Comparison of ENCODE assay signal across 19 mouse cellular contexts in genomic region chrX:139808501-139808900, GRCm38 (mm10). TPM values are rescaled to one million over a fixed set of nuclear protein-coding genes. Genes with fewer than 3 reads are reported as not detected.
DNase-seq lines count a peak whose midpoint lies in the region; ATAC-seq and TF ChIP-seq lines count a peak whose summit lies in the region.
"Had no signal": no experiment of that assay in that cellular context is flagged by ENCODE, and none has a peak within 500 bp of the region (broad histone marks: within the 10 kb centered on the region; RNA-seq: fewer than 3 reads in every experiment).

No protein-coding gene starts in this region.

- ATAC-seq in hindbrain, postnatal 0 days = peak; percentile 77
- no peak for ATAC-seq in hindbrain, embryonic 11.5 days (ENCODE audit: low FRiP score)
- no peak for ATAC-seq in inflammation-experienced regulatory T-cells, adult 6 months
- ATAC-seq: forebrain, embryonic 14.5 days; liver, embryonic 12.5 days had no signal

- no peak overlapping the region for H3K4me2 ChIP-seq in hindbrain, postnatal 0 days (ENCODE audit: low read depth, low read length)
- no peak overlapping the region for H3K4me2 ChIP-seq in hindbrain, embryonic 11.5 days (replicated peaks; ENCODE audit: low read depth, low read length)
- H3K4me2 ChIP-seq: embryonic facial prominence, embryonic 15.5 days; heart, embryonic 15.5 days; liver, embryonic 12.5 days; midbrain, embryonic 11.5 days had no signal

- no peak overlapping the region for H3K9ac ChIP-seq in hindbrain, postnatal 0 days (replicated peaks; ENCODE audit: low read length)
- no peak overlapping the region for H3K9ac ChIP-seq in hindbrain, embryonic 11.5 days (ENCODE audit: low read depth, low read length)
- H3K9ac ChIP-seq: embryonic facial prominence, embryonic 15.5 days; heart, embryonic 15.5 days; liver, embryonic 12.5 days had no signal

- no peak overlapping the region for H3K27ac ChIP-seq in hindbrain, postnatal 0 days
- H3K27ac ChIP-seq in hindbrain, embryonic 11.5 days (ENCODE audit: low read depth, low read length) = no peak overlapping the region
- H3K27ac ChIP-seq: embryonic facial prominence, embryonic 15.5 days; heart, embryonic 15.5 days; liver, embryonic 12.5 days had no signal

- H3K27me3 ChIP-seq in hindbrain, postnatal 0 days (ENCODE audit: insufficient read depth, low read length) = no peaks in the 10 kb centered on the region
- H3K27me3 ChIP-seq in hindbrain, embryonic 11.5 days (ENCODE audit: control insufficient read depth, insufficient read depth, low read length) = 0 out of 2 replicates have a peak, but pooled peaks cover 2% of the 10 kb centered on the region
- H3K27me3 ChIP-seq: heart, embryonic 15.5 days had no signal

- H3K4me3 ChIP-seq in hindbrain, postnatal 0 days (ENCODE audit: low read length) = no peak overlapping the region
- H3K4me3 ChIP-seq in hindbrain, embryonic 11.5 days (ENCODE audit: low read depth, low read length) = no peak overlapping the region
- H3K4me3 ChIP-seq: embryonic facial prominence, embryonic 15.5 days; heart, embryonic 15.5 days; liver, embryonic 12.5 days had no signal

- no peaks in the 10 kb centered on the region for H3K9me3 ChIP-seq in hindbrain, postnatal 0 days (ENCODE audit: low read length)
- no peaks in the 10 kb centered on the region for H3K9me3 ChIP-seq in hindbrain, embryonic 11.5 days (ENCODE audit: control insufficient read depth, low read length)
- H3K9me3 ChIP-seq: embryonic facial prominence, embryonic 15.5 days; heart, embryonic 15.5 days; liver, embryonic 12.5 days had no signal

- TF ChIP-seq CTCF in hindbrain, postnatal 0 days (IDR thresholded peaks at IDR 0.05; ENCODE audit: low read depth) = no peak

- peak; percentile 59 for DNase-seq in hindbrain, postnatal 0 days (ENCODE audit: low spot score)
- DNase-seq in hindbrain, embryonic 11.5 days (ENCODE audit: low spot score) = no peak
- peak; percentile 20 to 25 for DNase-seq in right cerebral cortex, postnatal 10 days (ENCODE audit: low spot score in 2 of 2)
- no peak for DNase-seq in right cerebral cortex, postnatal 25 days
- peak; percentile 67 for DNase-seq in cerebellum, adult 9-11 months
- DNase-seq in adrenal gland, postnatal 14 days = no peak
- DNase-seq in adrenal gland, adult 18-20 months (ENCODE audit: low spot score in 2 of 2) = no peak
- DNase-seq: gastrocnemius, postnatal 36 days; right cerebral cortex, postnatal 4 days had no signal

- H3K4me1 ChIP-seq in hindbrain, postnatal 0 days (ENCODE audit: insufficient read depth, low read length) = no peaks in the 10 kb centered on the region
- no peaks in the 10 kb centered on the region for H3K4me1 ChIP-seq in hindbrain, embryonic 11.5 days (replicated peaks; ENCODE audit: control insufficient read depth, insufficient read depth, low read length)
- H3K4me1 ChIP-seq: embryonic facial prominence, embryonic 15.5 days; heart, embryonic 15.5 days had no signal

- WGBS in hindbrain, postnatal 0 days = 57% methylated on average over 10 of the region's 10 CpGs
- WGBS in hindbrain, embryonic 11.5 days = 95% methylated on average over 10 of the region's 10 CpGs

- H3K36me3 ChIP-seq in hindbrain, postnatal 0 days (ENCODE audit: insufficient read depth, low read length) = no peaks in the 10 kb centered on the region
- H3K36me3 ChIP-seq in hindbrain, embryonic 11.5 days (ENCODE audit: control insufficient read depth, insufficient read depth, low read length) = no peaks in the 10 kb centered on the region
- H3K36me3 ChIP-seq: embryonic facial prominence, embryonic 15.5 days; heart, embryonic 15.5 days; liver, embryonic 12.5 days had no signal

RNA-seq across cellular contexts. Expression of gene Cldn2, which starts 7.9 kb away (rescaled TPM):
- total RNA-seq in hindbrain, postnatal 0 days (2014; rRNA removed) = 2.1 and 3.2 TPM in 2 replicates
- polyA plus RNA-seq in hindbrain, postnatal 0 days (2015; fragmentation: Nextera tagmentation; extraction: Ambion mirVana) = 3.9 and 4.0 TPM in 2 replicates
- 0.40 and 0.77 TPM in 2 replicates for polyA plus RNA-seq in hindbrain, embryonic 11.5 days (2014; fragmentation: Nextera tagmentation; extraction: Ambion mirVana)
- not detected for polyA plus RNA-seq in inflammation-experienced regulatory T-cells, adult 6 months (2017; shearing (Covaris generic))
- 0.23 and 1.9 TPM in 2 replicates for total RNA-seq in adrenal gland, postnatal 14 days (2021)
- under 1 TPM in 1 of 2 experiments, not detected in 1; 0.66 TPM for total RNA-seq in adrenal gland, adult 18-20 months (2021)
- total RNA-seq: gastrocnemius, postnatal 36 days; MEL had no signal

RNA-seq across cellular contexts. Expression of gene Ripply1, which starts 26.3 kb away (rescaled TPM):
- not detected in 2 replicates for total RNA-seq in hindbrain, postnatal 0 days (2014; rRNA removed)
- not detected in 2 replicates for polyA plus RNA-seq in hindbrain, postnatal 0 days (2015; fragmentation: Nextera tagmentation; extraction: Ambion mirVana)
- polyA plus RNA-seq in hindbrain, embryonic 11.5 days (2014; fragmentation: Nextera tagmentation; extraction: Ambion mirVana) = not detected in 2 replicates
- not detected for polyA plus RNA-seq in inflammation-experienced regulatory T-cells, adult 6 months (2017; shearing (Covaris generic))
- not detected in 2 replicates for total RNA-seq in adrenal gland, postnatal 14 days (2021)
- not detected for total RNA-seq in adrenal gland, adult 18-20 months (2021)
- total RNA-seq: gastrocnemius, postnatal 36 days; left cerebral cortex, postnatal 25 days; MEL had no signal
- polyA plus RNA-seq: cortical plate, adult 2 months; forebrain, embryonic 14.5 days; heart, embryonic 15.5 days; liver, embryonic 12.5 days; stomach, embryonic 14.5 days had no signal

Comparison
In these comparisons a context has a peak if more than half of its experiments do, and no peak if none do; other contexts are left out.
1. DNase-seq: peak in hindbrain, postnatal 0 days (single experiment), right cerebral cortex, postnatal 10 days (2 of 2) and cerebellum, adult 9-11 months (single experiment); none in hindbrain, embryonic 11.5 days (single experiment), right cerebral cortex, postnatal 25 days (single experiment), adrenal gland, postnatal 14 days (single experiment) and adrenal gland, adult 18-20 months (0 of 2).